Mouse (Mus musculus): ENCODE measurements around the gene Obscn. TPM values are rescaled to one million over a fixed set of nuclear protein-coding genes. Genes with fewer than 3 reads are reported as not detected.

The Obscn gene
- polyA plus RNA-seq, 1 experiment from 2014 or later = 1.2 TPM

DNA sequence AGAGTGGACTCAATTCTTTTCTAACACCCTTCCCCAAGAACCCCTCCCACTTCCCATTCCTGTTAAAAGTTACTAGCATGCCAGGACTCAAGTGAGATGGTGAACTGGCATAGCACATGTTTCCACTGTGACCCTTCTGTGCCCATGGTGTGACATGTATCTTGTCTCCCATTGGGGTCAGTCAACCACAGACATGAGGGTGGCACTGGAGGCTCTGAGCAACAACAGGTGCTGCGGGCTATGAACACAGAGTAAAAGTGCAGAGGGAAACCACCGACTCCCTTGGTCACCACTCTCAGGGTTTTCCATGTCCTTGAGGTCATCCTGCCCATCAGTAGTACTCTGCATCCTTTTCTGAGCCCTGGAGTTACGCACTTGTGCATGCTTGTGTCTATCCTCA lies 164.4 kb downstream of the Obscn start:
- no peak for ATAC-seq (replicated peaks; ENCODE audit: low FRiP score)
- H3K9ac ChIP-seq (ENCODE audit: low read depth, low read length) = no peak overlapping the region
- no peak overlapping the region for H3K4me2 ChIP-seq
- no peaks in the 10 kb centered on the region for H3K27me3 ChIP-seq (replicated peaks; ENCODE audit: control insufficient read depth, insufficient read depth, low read length)
- H3K4me1 ChIP-seq (replicated peaks; ENCODE audit: control insufficient read depth, insufficient read depth, low read length) = peaks cover 7% of the 10 kb centered on the region
- 92% methylated on average over 3 of the region's 3 CpGs for WGBS
- no peak overlapping the region for H3K27ac ChIP-seq (ENCODE audit: low read depth, low read length)
- H3K9me3 ChIP-seq (ENCODE audit: control insufficient read depth, low read length) = no peaks in the 10 kb centered on the region
- H3K36me3 ChIP-seq (ENCODE audit: control insufficient read depth, insufficient read depth, low read length) = no peaks in the 10 kb centered on the region
- DNase-seq (ENCODE audit: low spot score) = no peak
- H3K4me3 ChIP-seq (ENCODE audit: low read depth, low read length) = no peak overlapping the region

DNA sequence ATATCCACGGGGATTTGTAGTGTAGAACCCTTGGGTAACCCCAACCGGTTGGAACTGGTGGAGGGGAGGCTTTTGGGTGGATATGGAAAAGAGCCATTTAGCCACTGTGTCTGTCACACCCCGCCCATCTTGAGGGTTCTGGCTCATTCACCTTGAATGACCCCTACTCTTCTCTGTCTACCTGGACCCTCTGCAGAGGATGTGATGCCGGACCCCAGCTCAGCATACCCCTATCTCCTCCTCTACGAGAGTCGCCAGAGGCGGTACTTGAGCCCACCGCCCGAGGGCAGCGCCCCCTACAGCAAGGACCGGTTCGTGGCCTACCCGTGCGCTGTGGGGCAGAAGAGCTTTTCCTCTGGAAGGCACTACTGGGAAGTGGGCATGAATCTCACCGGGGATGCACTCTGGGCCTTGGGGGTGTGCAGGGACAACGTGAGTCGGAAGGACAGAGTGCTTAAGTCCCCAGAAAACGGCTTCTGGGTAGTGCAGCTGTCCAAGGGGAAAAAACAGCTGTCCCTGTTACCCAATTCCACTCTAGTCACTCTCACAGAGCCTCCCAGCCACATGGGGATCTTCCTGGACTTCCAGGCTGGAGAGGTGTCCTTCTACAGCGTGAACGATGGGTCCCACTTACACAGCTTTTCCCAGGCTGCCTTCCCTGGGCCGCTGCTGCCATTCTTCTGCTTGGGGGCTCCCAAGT lies 165.2 kb downstream of the Obscn start:
- H3K4me3 ChIP-seq (ENCODE audit: low read depth, low read length) = no peak overlapping the region
- H3K27ac ChIP-seq (ENCODE audit: low read depth, low read length) = no peak overlapping the region
- no peaks in the 10 kb centered on the region for H3K9me3 ChIP-seq (ENCODE audit: control insufficient read depth, low read length)
- DNase-seq (ENCODE audit: low spot score) (no peak), ATAC-seq (replicated peaks; ENCODE audit: low FRiP score) (no peak)
- WGBS = 87% methylated on average over 21 of the region's 21 CpGs
- H3K36me3 ChIP-seq (ENCODE audit: control insufficient read depth, insufficient read depth, low read length) = no peaks in the 10 kb centered on the region
- H3K27me3 ChIP-seq (replicated peaks; ENCODE audit: control insufficient read depth, insufficient read depth, low read length) = no peaks in the 10 kb centered on the region
- H3K9ac ChIP-seq (ENCODE audit: low read depth, low read length) = no peak overlapping the region
- no peak overlapping the region for H3K4me2 ChIP-seq
- peaks cover 5% of the 10 kb centered on the region for H3K4me1 ChIP-seq (replicated peaks; ENCODE audit: control insufficient read depth, insufficient read depth, low read length)

DNA sequence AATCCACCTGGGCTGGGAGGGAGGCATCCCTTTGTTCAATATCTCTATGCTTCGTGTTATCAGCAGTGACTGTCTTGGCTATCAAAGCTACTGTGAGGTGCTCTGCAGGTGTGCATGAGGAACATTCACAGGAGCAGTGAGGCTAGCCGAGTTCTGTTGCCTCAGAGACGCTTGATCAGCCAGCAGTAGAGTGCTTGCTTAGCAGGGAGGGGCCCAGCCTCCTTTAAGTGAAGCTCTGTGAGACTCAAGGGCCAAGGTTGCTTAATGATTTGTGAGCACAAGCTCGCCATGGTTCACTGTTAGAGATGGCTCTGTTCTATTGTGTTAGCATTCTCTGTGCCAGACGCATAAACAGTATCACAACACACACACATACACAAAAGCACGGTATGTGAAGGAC lies 166.5 kb downstream of the Obscn start:
- Histone ChIP-seq H3K4me1 (replicated peaks; ENCODE audit: control insufficient read depth, insufficient read depth, low read length) (peaks cover 7% of the 10 kb centered on the region; the same call in 1 of the 2 replicates), H3K9ac (ENCODE audit: low read depth, low read length) (no peak overlapping the region), H3K9me3 (ENCODE audit: control insufficient read depth, low read length) (no peaks in the 10 kb centered on the region), H3K4me2 (no peak overlapping the region), H3K27me3 (replicated peaks; ENCODE audit: control insufficient read depth, insufficient read depth, low read length) (no peaks in the 10 kb centered on the region), H3K4me3 (ENCODE audit: low read depth, low read length) (no peak overlapping the region), H3K27ac (ENCODE audit: low read depth, low read length) (no peak overlapping the region), H3K36me3 (ENCODE audit: control insufficient read depth, insufficient read depth, low read length) (no peaks in the 10 kb centered on the region)
- DNase-seq (ENCODE audit: low spot score) (no peak), ATAC-seq (replicated peaks; ENCODE audit: low FRiP score) (no peak)
- 67% methylated on average over 6 of the region's 6 CpGs for WGBS

DNA sequence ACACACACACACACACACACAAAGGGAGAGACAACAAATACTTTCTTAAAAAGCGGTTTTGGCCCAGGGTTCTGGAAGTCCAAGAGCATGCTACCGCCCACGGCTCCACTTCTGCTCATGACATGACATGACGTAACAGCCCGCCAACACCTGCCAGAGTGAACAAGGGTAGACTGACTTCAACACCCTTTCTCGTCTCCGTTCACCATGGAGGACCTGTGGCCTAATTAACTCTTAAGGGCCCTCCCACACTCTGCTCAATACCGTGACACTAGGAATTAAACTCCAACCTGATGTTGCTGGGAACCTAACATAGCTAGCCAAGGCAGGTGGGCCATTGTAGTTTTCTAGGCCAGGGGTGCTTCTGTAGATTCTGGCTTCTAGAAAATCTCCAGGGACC lies 167.2 kb downstream of the Obscn start:
- Histone ChIP-seq H3K27ac (ENCODE audit: low read depth, low read length) (no peak overlapping the region), H3K36me3 (ENCODE audit: control insufficient read depth, insufficient read depth, low read length) (no peaks in the 10 kb centered on the region), H3K4me1 (replicated peaks; ENCODE audit: control insufficient read depth, insufficient read depth, low read length) (peaks cover 7% of the 10 kb centered on the region; the same call in 1 of the 2 replicates), H3K9me3 (ENCODE audit: control insufficient read depth, low read length) (no peaks in the 10 kb centered on the region), H3K9ac (ENCODE audit: low read depth, low read length) (no peak overlapping the region), H3K4me2 (no peak overlapping the region), H3K27me3 (replicated peaks; ENCODE audit: control insufficient read depth, insufficient read depth, low read length) (0 out of 2 replicates have a peak, but pooled peaks cover 2% of the 10 kb centered on the region), H3K4me3 (ENCODE audit: low read depth, low read length) (no peak overlapping the region)
- DNase-seq (ENCODE audit: low spot score) (no peak), ATAC-seq (replicated peaks; ENCODE audit: low FRiP score) (no peak)
- WGBS = 86% methylated on average over 8 of the region's 8 CpGs

GRCm38 (mm10) chr11:58968551-58968950 lies 167.7 kb downstream of the Obscn start:
- no peak overlapping the region for H3K9ac ChIP-seq (ENCODE audit: low read depth, low read length)
- 0 out of 2 replicates have a peak, but pooled peaks cover 2% of the 10 kb centered on the region for H3K27me3 ChIP-seq (replicated peaks; ENCODE audit: control insufficient read depth, insufficient read depth, low read length)
- DNase-seq (ENCODE audit: low spot score) (no peak), ATAC-seq (replicated peaks; ENCODE audit: low FRiP score) (no peak)
- H3K36me3 ChIP-seq (ENCODE audit: control insufficient read depth, insufficient read depth, low read length) = no peaks in the 10 kb centered on the region
- H3K4me2 ChIP-seq = no peak overlapping the region
- H3K27ac ChIP-seq (ENCODE audit: low read depth, low read length) = no peak overlapping the region
- WGBS = 68% methylated on average over 7 of the region's 7 CpGs
- no peaks in the 10 kb centered on the region for H3K9me3 ChIP-seq (ENCODE audit: control insufficient read depth, low read length)
- H3K4me3 ChIP-seq (ENCODE audit: low read depth, low read length) = no peak overlapping the region
- 0 out of 2 replicates have a peak, but pooled peaks cover 8% of the 10 kb centered on the region for H3K4me1 ChIP-seq (replicated peaks; ENCODE audit: control insufficient read depth, insufficient read depth, low read length)

DNA sequence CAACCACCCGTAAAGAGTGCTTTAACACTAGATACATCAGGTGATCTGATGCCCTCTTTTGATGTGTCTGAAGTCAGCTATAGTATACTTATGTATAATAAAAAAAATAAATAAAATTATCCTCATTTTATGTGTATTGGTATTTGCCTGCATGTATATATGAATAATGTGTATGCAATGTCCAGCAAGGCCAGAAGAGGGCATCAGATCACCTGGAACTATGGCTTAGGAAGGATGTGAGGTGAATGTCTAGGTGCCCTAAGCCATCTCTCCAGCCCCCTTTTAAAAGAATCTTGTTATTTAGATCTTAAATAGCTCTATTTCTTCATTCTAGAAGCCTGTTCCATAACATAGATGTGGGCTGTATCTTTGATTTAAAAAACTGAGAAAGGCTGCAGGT lies 168.9 kb downstream of the Obscn start:
- H3K4me3 ChIP-seq (ENCODE audit: low read depth, low read length) = no peak overlapping the region
- H3K27ac ChIP-seq (ENCODE audit: low read depth, low read length) = no peak overlapping the region
- peaks cover 8% of the 10 kb centered on the region for H3K27me3 ChIP-seq (replicated peaks; ENCODE audit: control insufficient read depth, insufficient read depth, low read length)
- 95% methylated on average over 1 of the region's 1 CpGs for WGBS
- H3K4me2 ChIP-seq = no peak overlapping the region
- H3K4me1 ChIP-seq (replicated peaks; ENCODE audit: control insufficient read depth, insufficient read depth, low read length) = 0 out of 2 replicates have a peak, but pooled peaks cover 9% of the 10 kb centered on the region
- no peak for DNase-seq (ENCODE audit: low spot score)
- H3K9ac ChIP-seq (ENCODE audit: low read depth, low read length) = no peak overlapping the region
- no peak for ATAC-seq (replicated peaks; ENCODE audit: low FRiP score)
- H3K9me3 ChIP-seq (ENCODE audit: control insufficient read depth, low read length) = no peaks in the 10 kb centered on the region
- no peaks in the 10 kb centered on the region for H3K36me3 ChIP-seq (ENCODE audit: control insufficient read depth, insufficient read depth, low read length)

DNA sequence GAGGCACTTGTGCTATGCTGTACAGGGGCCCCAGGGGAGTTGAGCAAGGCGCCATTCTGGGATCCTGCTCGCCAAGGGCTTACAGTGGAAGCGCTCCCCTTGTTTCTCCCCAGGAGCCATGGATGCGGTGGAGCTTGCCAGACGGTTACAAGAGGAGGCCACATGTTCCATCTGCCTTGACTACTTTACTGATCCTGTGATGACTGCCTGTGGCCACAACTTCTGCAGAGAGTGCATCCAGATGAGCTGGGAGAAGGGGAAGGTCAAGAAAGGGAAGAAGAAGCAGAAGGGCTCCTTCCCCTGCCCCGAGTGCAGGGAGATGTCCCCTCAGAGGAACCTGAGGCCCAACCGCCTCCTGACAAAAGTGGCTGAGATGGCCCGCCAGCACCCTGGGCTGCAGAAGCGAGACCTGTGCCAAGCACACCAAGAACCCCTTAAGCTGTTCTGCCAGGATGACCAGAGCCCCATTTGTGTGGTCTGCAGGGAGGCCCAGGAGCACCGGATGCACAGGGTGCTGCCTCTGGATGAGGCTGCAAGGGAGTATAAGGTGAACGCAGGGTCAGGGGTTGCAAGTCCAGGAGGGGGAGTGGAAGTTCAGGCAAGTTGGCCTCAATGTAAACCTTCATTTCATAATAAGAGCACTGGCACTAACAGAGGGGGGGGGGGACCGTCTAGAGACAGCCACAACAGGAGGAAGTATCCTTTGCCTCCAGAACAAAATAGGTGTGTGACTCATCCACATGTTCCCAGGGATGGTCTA lies 171.0 kb downstream of the Obscn start:
- H3K36me3 ChIP-seq (ENCODE audit: control insufficient read depth, insufficient read depth, low read length) = no peaks in the 10 kb centered on the region
- no peaks in the 10 kb centered on the region for H3K9me3 ChIP-seq (ENCODE audit: control insufficient read depth, low read length)
- no peak overlapping the region for H3K4me3 ChIP-seq (ENCODE audit: low read depth, low read length)
- H3K4me1 ChIP-seq (replicated peaks; ENCODE audit: control insufficient read depth, insufficient read depth, low read length) = 0 out of 2 replicates have a peak, but pooled peaks cover 9% of the 10 kb centered on the region
- 41% methylated on average over 12 of the region's 12 CpGs for WGBS
- DNase-seq (ENCODE audit: low spot score) = no peak
- H3K27ac ChIP-seq (ENCODE audit: low read depth, low read length) = no peak overlapping the region
- peak overlapping the region; percentile 27; the same call in 1 of the 2 replicates for H3K4me2 ChIP-seq
- no peak for ATAC-seq (replicated peaks; ENCODE audit: low FRiP score)
- H3K9ac ChIP-seq (ENCODE audit: low read depth, low read length) = no peak overlapping the region
- H3K27me3 ChIP-seq (replicated peaks; ENCODE audit: control insufficient read depth, insufficient read depth, low read length) = peaks cover 20% of the 10 kb centered on the region

GRCm38 (mm10) chr11:58964216-58964615 lies 172.0 kb downstream of the Obscn start:
- Histone ChIP-seq H3K4me3 (ENCODE audit: low read depth, low read length) (no peak overlapping the region), H3K4me1 (replicated peaks; ENCODE audit: control insufficient read depth, insufficient read depth, low read length) (peaks cover 15% of the 10 kb centered on the region), H3K27me3 (replicated peaks; ENCODE audit: control insufficient read depth, insufficient read depth, low read length) (peaks cover 20% of the 10 kb centered on the region)

More at GRCm38 (mm10) chr11:58964216-58964615, 172.0 kb downstream of the Obscn start:
- Histone ChIP-seq H3K4me2 (no peak overlapping the region), H3K9me3 (ENCODE audit: control insufficient read depth, low read length) (no peaks in the 10 kb centered on the region), H3K27ac (ENCODE audit: low read depth, low read length) (no peak overlapping the region), H3K36me3 (ENCODE audit: control insufficient read depth, insufficient read depth, low read length) (no peaks in the 10 kb centered on the region), H3K9ac (ENCODE audit: low read depth, low read length) (no peak overlapping the region)
- DNase-seq (ENCODE audit: low spot score) = no peak
- WGBS = 84% methylated on average over 7 of the region's 7 CpGs
- no peak for ATAC-seq (replicated peaks; ENCODE audit: low FRiP score)
